Mouse (Mus musculus) neural tube, embryonic 11.5 days (tissue): ENCODE results near the gene Rnf39. TPM values are rescaled to one million over a fixed set of nuclear protein-coding genes. Genes with fewer than 3 reads are reported as not detected.
A peak's percentile ranks its signal among the peaks of the same experiment; 100 is the strongest.

Experiments
- ATAC-seq: fragments of 200-750 bp; cut with Nextera tagmentation; 2 replicates; pipeline ENCODE4 v1.8.0; 2017; ENCODE audit warnings: moderate number of reproducible peaks, mild to moderate bottlenecking, moderate TSS enrichment, moderate library complexity; ENCODE audit not compliant: insufficient read depth, low FRiP score, low TSS enrichment
- DNase-seq: peaks from one replicate; pipeline ENCODE4 v3.0.0-alpha.2; 2015; ENCODE audit warnings: low spot score
- H3K27ac ChIP-seq: fragments of 300-500 bp; sonication (generic); 2 replicates; pipeline ENCODE4 v1.5.1; 2014; ENCODE audit warnings: low read depth, mild to moderate bottlenecking, low read length
- H3K27me3 ChIP-seq: fragments of 300-500 bp; sonication (generic); 2 replicates; pipeline ENCODE4 v1.6.1; 2014; ENCODE audit warnings: mild to moderate bottlenecking, low read length, mixed read lengths; ENCODE audit not compliant: control insufficient read depth, insufficient read depth
- H3K36me3 ChIP-seq: fragments of 300-500 bp; sonication (generic); 2 replicates; pipeline ENCODE4 v1.6.1; 2014; ENCODE audit warnings: mild to moderate bottlenecking, low read length, moderate library complexity, mixed read lengths; ENCODE audit not compliant: control insufficient read depth, insufficient read depth
- H3K4me1 ChIP-seq: fragments of 300-500 bp; sonication (generic); 2 replicates; pipeline ENCODE4 v1.6.1; 2014; ENCODE audit warnings: low read length, mixed read lengths; ENCODE audit not compliant: control insufficient read depth, insufficient read depth
- H3K4me2 ChIP-seq: fragments of 300-500 bp; sonication (generic); 2 replicates; pipeline ENCODE4 v1.6.1; 2014; ENCODE audit warnings: low read depth, mild to moderate bottlenecking, moderate library complexity
- H3K4me3 ChIP-seq: fragments of 300-500 bp; sonication (generic); 2 replicates; pipeline ENCODE4 v1.5.1; 2014; ENCODE audit warnings: low read depth, low read length
- H3K9ac ChIP-seq: fragments of 300-500 bp; sonication (generic); 2 replicates; pipeline ENCODE4 v1.6.1; 2014; ENCODE audit warnings: mild to moderate bottlenecking, low read length
- H3K9me3 ChIP-seq: fragments of 300-500 bp; sonication (generic); 2 replicates; pipeline ENCODE4 v1.6.1; 2016; ENCODE audit warnings: low read length; ENCODE audit not compliant: control insufficient read depth
- WGBS: fragments of 180-500 bp; shearing (Covaris S2); extraction: QIAGEN DNeasy Blood & Tissue Kit; methylation state at CpG from one replicate; pipeline ENCODE4 v1.1.7; 2014; 5-methylcytosine and 5-hydroxymethylcytosine counted together
- polyA plus RNA-seq: library from polyadenylated mRNA; unstranded; fragments of >200 nt; fragmentation: Nextera tagmentation; extraction: Ambion mirVana; gene quantifications from 2 replicates; pipeline ENCODE4 v1.2.1, GENCODE M21; 2014

Rnf39 gene
- polyA plus RNA-seq, 1 experiment from 2014 or later, result 0.93 TPM

DNA sequence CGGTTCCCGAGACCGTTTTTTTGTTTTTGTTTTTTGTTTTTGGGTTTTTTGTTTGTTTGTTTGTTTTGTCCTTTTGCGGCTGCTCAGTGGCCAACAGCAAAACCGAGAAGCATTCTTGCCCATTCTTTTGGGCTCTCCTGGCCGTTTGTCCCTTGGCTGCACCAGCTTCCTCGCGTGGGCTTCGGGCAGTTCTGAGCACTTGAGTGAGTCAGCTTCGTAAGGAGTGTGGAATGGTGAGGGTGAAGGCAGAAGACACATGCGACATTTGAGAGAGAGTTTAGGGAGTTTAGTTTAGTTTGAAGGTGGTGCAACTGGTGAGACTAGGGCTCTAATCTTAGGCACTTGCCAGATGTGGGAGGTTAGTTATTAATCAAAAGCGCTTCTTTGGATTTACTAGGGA, 16.2 kb downstream of the Rnf39 start:
- WGBS, result 13% methylated on average over 12 of the region's 12 CpGs
- Histone ChIP-seq H3K27me3 (no peaks in the 10 kb centered on the region), H3K9ac (peak overlapping the region; percentile 76), H3K9me3 (no peaks in the 10 kb centered on the region), H3K4me2 (peak overlapping the region; percentile 81), H3K27ac (no peak overlapping the region), H3K4me1 (peaks cover 11% of the 10 kb centered on the region), H3K36me3 (no peaks in the 10 kb centered on the region), H3K4me3 (peak overlapping the region; percentile 74)
- 0 out of 2 replicates have a peak, but pooled peaks have one; percentile 13 for ATAC-seq
- DNase-seq, result no peak

- H3K4me1 ChIP-seq, result peaks cover 11% of the 10 kb centered on the region
- no peak overlapping the region for H3K9ac ChIP-seq
- DNase-seq (no peak), ATAC-seq (no peak)
- H3K27me3 ChIP-seq, result no peaks in the 10 kb centered on the region
- H3K9me3 ChIP-seq, result no peaks in the 10 kb centered on the region
- H3K4me3 ChIP-seq, result no peak overlapping the region
- 82% methylated on average over 1 of the region's 1 CpGs for WGBS
- no peak overlapping the region for H3K27ac ChIP-seq
- no peaks in the 10 kb centered on the region for H3K36me3 ChIP-seq
- no peak overlapping the region for H3K4me2 ChIP-seq
Observed at GRCm38 (mm10) chr17:36961125-36961524, 18.4 kb downstream of the Rnf39 start.

- ATAC-seq, result no peak
- WGBS, result 81% methylated on average over 1 of the region's 1 CpGs
Observed at GRCm38 (mm10) chr17:36966875-36967274, 24.2 kb downstream of the Rnf39 start.

DNA sequence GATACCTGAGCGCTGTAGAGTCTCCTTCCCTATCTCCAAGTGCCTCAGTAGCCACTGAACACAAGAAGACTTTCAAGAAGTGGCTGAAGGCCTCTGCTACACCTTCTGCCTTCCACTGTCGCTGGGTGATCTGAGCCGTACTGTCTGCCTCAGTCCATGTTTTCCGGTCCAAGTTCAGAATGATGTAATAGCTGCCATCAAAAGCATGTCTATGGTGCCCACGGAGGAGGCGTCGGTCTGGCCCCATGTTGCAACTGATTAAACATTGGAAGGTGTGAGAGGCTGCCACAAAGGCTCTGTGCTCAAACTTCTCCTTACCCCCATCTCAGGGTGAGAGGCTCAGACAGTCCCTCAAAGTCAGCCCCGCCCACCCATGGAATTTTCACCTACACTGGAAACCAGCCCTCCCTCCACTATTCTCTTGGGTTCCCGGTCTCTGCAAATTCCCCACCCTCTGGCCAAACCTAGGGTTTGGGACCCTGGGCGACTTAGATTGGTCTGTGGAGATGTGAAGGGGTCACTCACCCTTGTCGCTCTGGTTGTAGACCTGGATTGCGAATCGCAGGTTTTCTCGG, 27.7 kb downstream of the Rnf39 start:
- ATAC-seq, result no peak
- no peaks in the 10 kb centered on the region for H3K9me3 ChIP-seq
- no peak overlapping the region for H3K9ac ChIP-seq
- H3K4me2 ChIP-seq, result no peak overlapping the region
- H3K36me3 ChIP-seq, result no peaks in the 10 kb centered on the region
- H3K27me3 ChIP-seq, result no peaks in the 10 kb centered on the region
- H3K4me1 ChIP-seq, result no peaks in the 10 kb centered on the region
- 90% methylated on average over 14 of the region's 14 CpGs for WGBS
- no peak for DNase-seq
- H3K27ac ChIP-seq, result no peak overlapping the region
- no peak overlapping the region for H3K4me3 ChIP-seq

More at GRCm38 (mm10) chr17:36966875-36967274, 24.2 kb downstream of the Rnf39 start:
- Histone ChIP-seq H3K27me3 (no peaks in the 10 kb centered on the region), H3K27ac (no peak overlapping the region), H3K36me3 (no peaks in the 10 kb centered on the region), H3K9ac (no peak overlapping the region), H3K9me3 (no peaks in the 10 kb centered on the region), H3K4me2 (no peak overlapping the region), H3K4me1 (no peaks in the 10 kb centered on the region), H3K4me3 (no peak overlapping the region)
- DNase-seq, result no peak

- no peaks in the 10 kb centered on the region for H3K9me3 ChIP-seq
- DNase-seq (no peak), ATAC-seq (no peak)
- no peaks in the 10 kb centered on the region for H3K27me3 ChIP-seq
- H3K9ac ChIP-seq, result no peak overlapping the region
- H3K4me3 ChIP-seq, result no peak overlapping the region
- H3K27ac ChIP-seq, result no peak overlapping the region
- no peaks in the 10 kb centered on the region for H3K4me1 ChIP-seq
- H3K4me2 ChIP-seq, result no peak overlapping the region
- H3K36me3 ChIP-seq, result no peaks in the 10 kb centered on the region
- WGBS, result 84% methylated on average over 6 of the region's 6 CpGs
Observed at GRCm38 (mm10) chr17:36971172-36971850, 28.6 kb downstream of the Rnf39 start.

GRCm38 (mm10) chr17:36972791-36973190, 30.1 kb downstream of the Rnf39 start:
- 93% methylated on average over 3 of the region's 3 CpGs for WGBS
- Histone ChIP-seq H3K27me3 (no peaks in the 10 kb centered on the region), H3K4me1 (no peaks in the 10 kb centered on the region), H3K27ac (no peak overlapping the region), H3K36me3 (no peaks in the 10 kb centered on the region), H3K4me2 (no peak overlapping the region), H3K9me3 (no peaks in the 10 kb centered on the region), H3K4me3 (no peak overlapping the region), H3K9ac (no peak overlapping the region)
- no peak for ATAC-seq
- DNase-seq, result no peak

GRCm38 (mm10) chr17:36973271-36973787, 30.6 kb downstream of the Rnf39 start:
- Histone ChIP-seq H3K4me1 (no peaks in the 10 kb centered on the region), H3K27ac (no peak overlapping the region), H3K4me2 (no peak overlapping the region), H3K27me3 (no peaks in the 10 kb centered on the region), H3K36me3 (no peaks in the 10 kb centered on the region), H3K9ac (no peak overlapping the region), H3K9me3 (no peaks in the 10 kb centered on the region), H3K4me3 (no peak overlapping the region)
- 82% methylated on average over 8 of the region's 8 CpGs for WGBS
- no peak for ATAC-seq
- DNase-seq, result no peak

DNA sequence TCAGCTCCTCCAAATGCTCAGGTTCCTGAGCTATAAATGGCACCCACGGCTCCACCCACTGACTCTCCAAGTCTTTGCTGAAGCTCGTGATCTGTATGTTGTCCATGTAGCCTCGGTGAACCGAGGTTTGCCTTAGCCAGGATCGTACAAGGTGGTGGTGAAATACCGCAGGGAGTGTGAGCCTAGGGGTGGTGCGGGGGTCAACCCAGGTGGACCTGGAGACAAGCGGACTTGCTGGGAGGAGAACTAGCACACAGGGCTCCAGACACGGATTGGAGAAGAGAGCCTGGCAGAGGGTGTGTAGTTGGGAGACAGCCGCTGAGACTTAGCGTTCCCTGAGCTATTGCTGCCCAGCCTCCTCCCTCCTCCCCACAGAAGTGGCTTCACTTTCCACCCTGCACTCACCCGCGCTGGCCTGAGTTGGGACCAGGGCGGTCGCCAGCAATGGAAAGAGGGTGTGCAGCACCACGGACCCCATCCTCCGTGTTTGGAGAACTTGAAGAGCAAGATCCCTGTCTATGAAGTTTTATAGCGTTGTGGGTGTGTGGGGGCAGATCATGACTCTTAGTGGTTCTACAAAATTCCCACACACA, 38.6 kb downstream of the Rnf39 start, which contains the start of gene 2410137M14Rik:
2410137M14Rik (minus strand) TSS at position 17 of the 593 bp plus-strand sequence.
- Histone ChIP-seq H3K4me3 (no peak within 1 kb of the TSS), H3K9ac (no peak within 1 kb of the TSS), H3K27ac (no peak within 1 kb of the TSS), H3K27me3 (no peaks in the 10 kb centered on the region), H3K4me1 (no peaks in the 10 kb centered on the region), H3K4me2 (0 out of 2 replicates have a peak within 1 kb of the TSS, but pooled peaks have one; percentile 15), H3K36me3 (no peaks in the 10 kb centered on the region), H3K9me3 (no peaks in the 10 kb centered on the region)
- ATAC-seq, result no peak
- 14% methylated on average over 18 of the region's 18 CpGs for WGBS
- DNase-seq, result no peak
